Mouse (Mus musculus) monocyte, adult 5-6 weeks (primary cell): ENCODE results near the gene Kdm7a. TPM values are rescaled to one million over a fixed set of nuclear protein-coding genes. Genes with fewer than 3 reads are reported as not detected.

Source experiments
- ATAC-seq: fragments of 153-309, 156-312 bp; replicated peaks from 2 replicates; pipeline ENCODE4 v1.8.0; 2017; ENCODE audit warnings: mild to moderate bottlenecking; ENCODE audit not compliant: low TSS enrichment, insufficient number of reproducible peaks, severe bottlenecking, poor library complexity, low FRiP score
- total RNA-seq: library from RNA; stranded (forward); fragments of 200-1000, 200-491, 200-594 nt; gene quantifications from 3 replicates; pipeline ENCODE4 v1.2.3, GENCODE M21; 2017

Gene Kdm7a
- total RNA-seq, result 102 to 109 TPM (median 106 TPM) in 3 replicates

- ATAC-seq, result peak; percentile 57
Observed at GRCm38 (mm10) chr6:39206581-39207461, at the start of gene Kdm7a. Gene Kdm7a (minus strand): TSS chr6:39206789.

DNA sequence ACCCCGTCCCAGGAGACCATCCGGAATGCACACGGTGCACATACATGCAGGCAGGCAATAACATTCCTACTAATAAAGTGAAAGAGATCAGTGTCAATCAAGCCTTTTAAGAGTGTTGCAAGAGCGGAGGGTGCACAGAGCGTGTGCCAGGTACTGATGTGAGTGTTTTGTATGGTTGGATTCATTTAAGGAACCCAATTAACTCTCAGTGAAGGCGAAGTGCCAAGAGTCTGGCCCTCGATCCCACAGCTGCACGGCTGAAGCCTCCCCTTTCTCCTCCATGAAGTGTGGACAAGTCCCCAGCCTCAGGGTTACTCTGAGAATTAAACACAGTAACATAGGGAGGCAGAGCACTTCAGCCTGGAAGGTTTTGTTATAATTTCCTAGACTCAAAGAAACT is 48.7 kb upstream of the Kdm7a start:
- ATAC-seq, result no peak

DNA sequence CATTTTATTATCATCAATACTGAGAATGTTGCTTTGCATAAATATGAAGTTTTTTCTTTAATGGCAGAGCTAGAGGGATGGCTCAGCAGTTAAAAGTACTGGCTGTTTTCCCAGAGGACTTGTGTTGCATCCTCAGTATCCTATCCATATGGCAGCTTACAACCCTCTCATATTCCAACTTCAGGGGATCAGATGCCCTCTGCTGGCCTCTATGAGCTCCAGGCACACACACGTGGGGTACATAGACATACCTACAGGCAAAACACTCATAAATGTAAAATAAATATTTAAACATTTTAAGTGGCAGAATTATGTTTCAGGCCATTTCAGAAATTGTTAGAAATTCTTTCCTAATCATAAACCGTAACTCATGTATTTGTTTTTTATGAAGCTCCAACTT is 43.5 kb upstream of the Kdm7a start:
- no peak for ATAC-seq

DNA sequence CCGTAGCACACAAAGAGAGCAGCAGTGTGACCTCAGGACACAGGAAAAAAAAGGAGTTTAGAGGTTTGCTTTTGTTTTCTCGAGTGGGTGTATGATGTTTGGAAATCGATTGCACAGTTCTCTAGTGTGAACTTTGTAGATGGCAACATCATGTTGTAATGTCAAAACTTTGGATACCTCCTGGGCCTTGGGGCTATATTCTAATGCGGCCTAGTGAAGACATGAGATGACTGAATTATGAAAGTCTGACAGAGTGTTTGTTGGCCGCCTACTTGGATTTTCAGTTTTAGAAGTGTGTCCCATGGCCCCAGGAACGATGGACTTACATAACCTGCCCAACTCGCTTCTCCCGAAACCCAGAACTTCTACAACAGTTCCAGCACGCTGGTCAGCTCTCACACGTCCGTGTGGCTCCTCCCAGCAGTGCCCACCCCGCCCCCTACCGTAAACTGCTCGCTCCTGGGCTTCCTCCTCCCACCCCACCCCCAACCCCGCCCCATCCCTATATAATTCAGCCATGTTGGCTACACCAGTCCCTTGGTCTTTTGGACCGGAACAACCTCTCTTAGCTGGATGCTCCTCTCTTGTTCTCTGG is 42.7 kb upstream of the Kdm7a start:
- no peak for ATAC-seq

GRCm38 (mm10) chr6:39244066-39244465 is 37.5 kb upstream of the Kdm7a start:
- ATAC-seq, result peak; percentile 24; the same call in 1 of the 2 replicates

GRCm38 (mm10) chr6:39243511-39243961 is 36.9 kb upstream of the Kdm7a start:
- no peak for ATAC-seq

DNA sequence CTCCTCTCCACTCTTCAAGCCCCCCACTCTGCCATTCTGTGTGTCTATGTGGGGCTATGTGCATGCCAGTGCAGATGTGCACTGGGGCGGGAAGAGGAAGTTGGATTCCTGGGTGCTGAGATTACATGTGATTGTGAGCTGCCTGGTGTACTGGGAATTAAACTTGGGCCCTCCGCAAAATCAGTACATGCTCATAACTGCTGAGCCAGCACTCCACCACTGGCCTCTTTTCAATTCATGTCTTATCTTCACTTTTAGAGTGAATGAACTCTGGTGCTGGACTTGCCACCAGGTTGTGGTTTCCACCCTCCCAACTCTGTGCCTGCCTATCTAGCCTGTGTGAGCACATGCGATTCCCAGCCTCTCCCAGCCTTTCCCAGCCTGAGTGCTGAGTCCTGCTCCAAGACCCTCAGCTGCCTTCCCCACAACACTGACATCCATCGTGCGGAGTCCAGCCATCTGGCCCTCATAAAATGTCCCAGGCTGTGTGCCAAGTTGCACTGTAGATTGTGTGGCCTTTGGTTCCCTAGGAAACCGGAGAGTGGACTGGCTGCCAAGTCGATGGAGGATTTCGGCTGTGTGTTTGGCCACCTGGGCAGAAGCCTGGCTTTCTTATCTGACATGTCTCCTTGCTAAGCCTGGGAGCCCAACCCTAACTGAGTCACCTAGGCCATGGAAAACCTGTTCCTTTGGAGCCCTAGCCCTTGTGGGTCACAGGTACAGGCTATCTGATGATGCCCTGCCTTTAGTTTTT is 36.3 kb upstream of the Kdm7a start:
- ATAC-seq, result no peak

DNA sequence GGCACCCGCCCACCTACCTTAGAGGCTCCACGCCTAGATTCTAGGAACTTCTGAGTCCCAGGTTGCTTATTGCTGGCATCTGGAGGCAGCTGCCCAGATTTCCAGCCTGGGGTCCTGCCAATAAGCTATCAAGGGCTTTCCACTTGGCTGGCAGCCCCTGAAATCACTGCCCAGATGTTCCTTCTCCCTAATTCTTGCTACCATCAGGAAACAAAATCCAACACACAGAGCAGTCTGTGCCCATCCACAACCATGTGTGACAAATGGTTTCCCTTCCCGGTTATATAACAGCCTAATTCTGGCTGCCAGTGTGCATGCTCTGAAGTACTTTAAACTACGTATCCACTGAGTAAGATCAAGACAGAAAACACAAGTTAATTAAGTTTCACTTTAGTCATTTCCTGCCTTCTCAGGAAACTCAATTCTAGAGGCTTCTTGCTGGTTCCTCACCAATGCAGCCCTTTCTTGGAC is 34.9 kb upstream of the Kdm7a start:
- ATAC-seq, result no peak

- ATAC-seq, result no peak
Observed at GRCm38 (mm10) chr6:39240956-39241355, 34.4 kb upstream of the Kdm7a start.

GRCm38 (mm10) chr6:39237887-39238286 is 31.3 kb upstream of the Kdm7a start:
- no peak for ATAC-seq

DNA sequence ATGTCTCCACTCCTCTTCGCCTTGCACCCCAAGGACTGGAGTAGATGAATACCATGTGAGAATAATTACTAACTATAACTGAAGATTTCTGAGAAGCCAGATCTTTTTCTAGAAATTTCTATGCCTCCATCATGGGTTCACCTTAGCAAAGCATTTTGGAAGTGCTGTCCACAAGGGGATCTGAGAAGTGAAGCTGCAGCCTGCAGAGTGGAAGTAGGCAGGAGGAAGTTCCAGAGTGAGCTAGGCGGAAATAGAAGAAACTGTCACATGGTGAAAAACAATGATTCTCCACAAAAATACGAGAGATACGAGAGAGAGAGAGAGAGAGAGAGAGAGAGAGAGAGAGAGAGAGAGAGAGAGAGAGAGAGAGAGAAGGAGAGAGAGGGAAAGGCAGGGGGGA is 26.0 kb upstream of the Kdm7a start:
- ATAC-seq, result peak; percentile 49; the same call in 1 of the 2 replicates

DNA sequence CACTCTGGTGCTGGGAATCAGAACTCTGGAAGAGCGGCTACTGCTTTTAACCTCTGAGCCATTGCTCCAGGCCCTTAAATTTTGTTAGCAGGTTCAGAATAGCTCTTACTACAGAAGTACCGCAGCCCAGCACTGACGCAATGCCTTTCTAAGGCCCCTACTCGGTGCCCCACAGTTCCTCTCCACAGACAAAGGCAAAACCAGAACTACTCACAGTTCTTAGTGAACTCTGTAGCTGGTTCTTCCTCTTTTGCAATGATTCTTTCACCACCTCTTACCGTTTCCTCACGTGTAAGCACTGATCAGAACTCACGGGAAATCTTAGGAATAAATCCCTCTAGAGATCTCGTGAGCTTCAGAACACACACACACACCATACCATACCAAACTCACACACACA is 24.1 kb upstream of the Kdm7a start:
- peak; percentile 94 for ATAC-seq

- no peak; the same call in 1 of the 2 replicates for ATAC-seq
Observed at GRCm38 (mm10) chr6:39226610-39226955, 20.0 kb upstream of the Kdm7a start.

GRCm38 (mm10) chr6:39225876-39226609 is 19.5 kb upstream of the Kdm7a start:
- ATAC-seq, result no peak

DNA sequence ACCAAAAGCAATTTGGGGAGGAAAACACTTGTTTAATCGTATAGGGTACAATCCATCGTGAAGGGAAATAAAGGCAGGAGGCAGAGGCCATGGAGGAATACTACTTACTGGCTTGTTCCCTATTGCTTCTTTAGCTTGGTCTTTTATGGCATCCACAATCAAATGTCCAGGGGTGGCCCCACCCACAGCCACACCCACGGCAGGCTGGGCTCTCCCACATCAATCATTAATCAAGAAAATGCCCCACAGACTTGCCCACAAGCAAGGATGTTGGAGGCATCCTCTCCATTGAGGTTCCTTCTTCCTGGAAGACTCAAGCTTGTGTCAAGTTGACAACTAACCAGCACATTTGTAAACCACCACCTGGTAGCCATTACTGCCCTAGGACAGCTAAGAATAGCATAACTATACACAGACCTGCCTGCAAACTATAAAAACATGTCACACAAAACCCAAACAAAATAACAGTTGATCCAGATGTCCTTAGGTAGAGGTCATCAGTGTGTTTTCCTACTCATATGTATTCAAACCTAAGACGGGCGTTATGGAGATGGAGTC is 16.8 kb upstream of the Kdm7a start:
- ATAC-seq, result no peak

DNA sequence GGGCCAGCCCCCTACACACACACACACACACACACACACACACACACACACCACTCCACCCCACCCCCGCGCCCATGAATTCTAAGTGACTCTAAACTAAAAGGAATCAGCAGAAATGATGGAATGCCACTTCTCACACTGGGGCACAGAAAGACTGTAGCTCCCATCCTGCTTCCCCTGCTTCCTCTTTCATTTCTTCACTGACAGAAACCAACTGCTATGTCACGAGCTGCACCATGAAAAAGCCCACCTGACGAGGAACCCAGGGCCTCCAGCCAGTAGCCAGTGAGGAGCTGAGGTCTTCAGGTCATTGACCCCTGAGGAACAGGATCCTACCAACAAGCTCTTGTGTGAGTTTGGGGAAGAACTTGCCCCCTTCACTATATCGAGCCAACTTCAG is 15.9 kb upstream of the Kdm7a start:
- ATAC-seq, result no peak

GRCm38 (mm10) chr6:39217961-39218360 is 11.4 kb upstream of the Kdm7a start:
- ATAC-seq, result no peak

GRCm38 (mm10) chr6:39217138-39217537 is 10.5 kb upstream of the Kdm7a start:
- no peak for ATAC-seq
